Mouse (Mus musculus): ENCODE measurements at regions not wholly inside any gene's neighbourhood (a gene's known extent, or its start where the extent isn't known, plus 50 kb on each side); places are given as distances from the start of the nearest gene placed in this dataset.

GRCm38 (mm10) chr12:58581811-58582572 is 312.9 kb upstream of the Clec14a start:
- DNase-seq: no peak

GRCm38 (mm10) chr12:58569056-58569455 is 300.0 kb upstream of the Clec14a start:
- DNase-seq: no peak

- no peak for DNase-seq
These were observed 291.8 kb upstream of the Clec14a start for GRCm38 (mm10) chr12:58560840-58561239.

- DNase-seq: no peak
These were observed 290.7 kb upstream of the Clec14a start for GRCm38 (mm10) chr12:58559833-58560232.

- DNase-seq: no peak
These were observed 288.2 kb upstream of the Clec14a start for GRCm38 (mm10) chr12:58557261-58557660.

GRCm38 (mm10) chr12:58556741-58557140 is 287.7 kb upstream of the Clec14a start:
- DNase-seq: no peak

GRCm38 (mm10) chr12:58556060-58556459 is 287.0 kb upstream of the Clec14a start:
- DNase-seq: no peak

- DNase-seq: no peak
These were observed 282.0 kb upstream of the Clec14a start for GRCm38 (mm10) chr12:58550859-58551761.

- DNase-seq: peak; percentile 35
These were observed 276.9 kb upstream of the Clec14a start for GRCm38 (mm10) chr12:58545832-58546538.

- no peak for DNase-seq
These were observed 275.8 kb upstream of the Clec14a start for GRCm38 (mm10) chr12:58544862-58545261.

- DNase-seq: peak; percentile 14
These were observed 269.2 kb upstream of the Clec14a start for GRCm38 (mm10) chr12:58538305-58538719.

GRCm38 (mm10) chr12:58537833-58538232 is 268.7 kb upstream of the Clec14a start:
- DNase-seq: no peak

- DNase-seq: no peak
These were observed 267.4 kb upstream of the Clec14a start for GRCm38 (mm10) chr12:58536381-58536992.

GRCm38 (mm10) chr12:58530306-58530705 is 261.2 kb upstream of the Clec14a start:
- DNase-seq: no peak

- DNase-seq: no peak
These were observed 247.7 kb upstream of the Clec14a start for GRCm38 (mm10) chr12:58516800-58517199.

- DNase-seq: no peak
These were observed 244.9 kb upstream of the Clec14a start for GRCm38 (mm10) chr12:58513951-58514350.

GRCm38 (mm10) chr12:58512645-58513044 is 243.6 kb upstream of the Clec14a start:
- DNase-seq: no peak

GRCm38 (mm10) chr12:58504283-58504682 is 235.2 kb upstream of the Clec14a start:
- DNase-seq: no peak

- DNase-seq: no peak
These were observed 205.1 kb upstream of the Clec14a start for GRCm38 (mm10) chr12:58474181-58474580.

GRCm38 (mm10) chr12:58473511-58473910 is 204.4 kb upstream of the Clec14a start:
- no peak for DNase-seq

GRCm38 (mm10) chr12:58460465-58460864 is 191.4 kb upstream of the Clec14a start:
- no peak for DNase-seq

- DNase-seq: no peak
These were observed 185.7 kb upstream of the Clec14a start for GRCm38 (mm10) chr12:58454828-58455227.

- DNase-seq: no peak
These were observed 173.9 kb upstream of the Clec14a start for GRCm38 (mm10) chr12:58443007-58443406.
